Mouse (Mus musculus) bone marrow macrophage, adult 2 months (primary cell): ENCODE results near the gene Oxsr1.

Experiments
- CTCF ChIP-seq: IDR thresholded peaks from 2 replicates; pipeline ENCODE4 v1.5.1; 2012; ENCODE audit warnings: low read depth, mild to moderate bottlenecking, low read length, moderate library complexity
- POLR2A ChIP-seq: IDR thresholded peaks from 2 replicates; pipeline ENCODE4 v1.6.1; 2012; ENCODE audit warnings: mild to moderate bottlenecking, low read depth, low read length, borderline replicate concordance

DNA sequence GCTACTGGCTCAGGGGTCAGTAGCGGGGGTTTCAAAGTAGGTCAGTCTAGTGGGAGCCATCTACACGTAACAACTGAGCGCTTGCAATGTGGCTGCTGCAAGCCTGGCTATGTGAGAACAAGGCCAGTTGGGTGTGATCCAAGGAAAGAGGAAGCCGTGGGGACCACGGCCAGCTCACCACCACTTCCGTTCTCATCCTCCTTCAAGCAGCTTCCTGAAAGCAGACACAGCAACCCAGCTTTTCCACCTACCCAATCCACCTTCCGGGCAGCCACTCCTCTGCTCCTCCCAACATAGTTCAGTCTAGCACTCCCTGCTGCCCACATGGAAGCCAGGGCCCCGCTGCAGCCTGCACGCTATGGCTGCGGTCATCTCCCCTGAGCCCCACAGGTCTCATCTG lies 12.1 kb upstream of the Oxsr1 start:
- no peak for TF ChIP-seq CTCF
- TF ChIP-seq POLR2A: no peak
